Mouse (Mus musculus): ENCODE measurements at regions not wholly inside any gene's neighbourhood (a gene's known extent, or its start where the extent isn't known, plus 50 kb on each side); places are given as distances from the start of the nearest gene placed in this dataset.

DNA sequence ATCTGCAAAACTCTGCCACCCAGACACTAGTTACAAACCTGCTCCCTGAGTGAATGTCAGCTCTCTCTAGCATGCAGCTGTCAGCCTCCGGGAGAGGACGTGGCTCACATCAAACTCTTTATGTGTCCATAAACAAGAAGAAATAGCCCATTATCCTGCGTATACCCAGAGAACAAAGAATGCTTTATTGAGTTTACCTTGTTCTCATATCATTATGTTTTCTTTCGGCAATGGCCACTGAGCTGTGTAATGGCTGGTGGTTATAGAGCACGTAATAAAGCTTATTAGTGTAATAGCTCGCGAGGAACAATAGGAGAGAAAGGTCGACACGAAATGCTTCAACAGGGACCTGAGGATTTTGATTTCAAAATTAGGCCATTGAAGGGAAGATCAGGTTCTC is 331.6 kb downstream of the Hs3st1 start:
- no peak for TF ChIP-seq CTCF (conservative IDR thresholded peaks at IDR 0.05; ENCODE audit: insufficient read depth, insufficient read length, low read depth, low read length)
- TF ChIP-seq POLR2A (IDR thresholded peaks at IDR 0.05; ENCODE audit: low read depth, low read length): no peak

Measured in kidney, adult 2 months (tissue).